Mouse (Mus musculus) spleen, postnatal 0 days (tissue): ENCODE measurements around the gene Igfbp4. TPM values are rescaled to one million over a fixed set of nuclear protein-coding genes. Genes with fewer than 3 reads are reported as not detected.

Experiments used
- polyA plus RNA-seq: library from polyadenylated mRNA; unstranded; fragments of >200 nt; fragmentation: Nextera tagmentation; extraction: Ambion mirVana; gene quantifications from 2 replicates; pipeline ENCODE4 v1.2.1, GENCODE M21; 2015

Igfbp4 gene
- polyA plus RNA-seq: 250 and 413 TPM in 2 replicates

GRCm38 (mm10) chr11:99041051-99041729 is at the start of gene Igfbp4:
Gene Igfbp4 (plus strand): TSS chr11:99041244.

GRCm38 (mm10) chr11:99023500-99024467 is 17.3 kb upstream of the Igfbp4 start, which contains the start of gene Top2a:
Gene Top2a (minus strand): TSS chr11:99024189.

GRCm38 (mm10) chr11:99089077-99089601 is 48.1 kb downstream of the Igfbp4 start, which contains the start of gene Tns4:
Gene Tns4 (minus strand): TSS chr11:99089306.

Other genes with a start within 250 kb of the Igfbp4 start
- gene Msl1, start 245.7 kb upstream of the Igfbp4 start, polyA plus RNA-seq: 15.0 and 18.0 TPM in 2 replicates
- 15.9 and 16.2 TPM in 2 replicates for gene Casc3, start 236.3 kb upstream of the Igfbp4 start, polyA plus RNA-seq
- gene Rapgefl1, start 204.5 kb upstream of the Igfbp4 start, polyA plus RNA-seq: 0.19 and 0.38 TPM in 2 replicates
- gene Wipf2, start 177.6 kb upstream of the Igfbp4 start, polyA plus RNA-seq: 3.2 and 3.7 TPM in 2 replicates
- gene Cdc6, start 133.4 kb upstream of the Igfbp4 start, polyA plus RNA-seq: 59.7 and 71.2 TPM in 2 replicates
- 13.0 and 18.8 TPM in 2 replicates for gene Rara, start 113.4 kb upstream of the Igfbp4 start, polyA plus RNA-seq
- gene Gjd3, start 58.2 kb upstream of the Igfbp4 start, polyA plus RNA-seq: 0.52 TPM in 1 of 2 replicates, not detected in the other
- 227 and 254 TPM in 2 replicates for gene Top2a, start 17.1 kb upstream of the Igfbp4 start, polyA plus RNA-seq
- 0.65 and 0.70 TPM in 2 replicates for gene Tns4, start 48.1 kb downstream of the Igfbp4 start, polyA plus RNA-seq
- gene Ccr7, start 113.8 kb downstream of the Igfbp4 start, polyA plus RNA-seq: 1.4 and 2.2 TPM in 2 replicates
- 103 and 110 TPM in 2 replicates for gene Smarce1, start 189.8 kb downstream of the Igfbp4 start, polyA plus RNA-seq
- gene Krt222, start 202.8 kb downstream of the Igfbp4 start, polyA plus RNA-seq: 0.32 and 0.67 TPM in 2 replicates
- gene Krt24, start 244.0 kb downstream of the Igfbp4 start, polyA plus RNA-seq: 0.08 TPM in 1 of 2 replicates, not detected in the other